Comparison of ENCODE assay signal across 8 mouse cellular contexts in genomic region chr9:14390278-14390677, GRCm38 (mm10). TPM values are rescaled to one million over a fixed set of nuclear protein-coding genes. Genes with fewer than 3 reads are reported as not detected.
DNase-seq lines count a peak whose midpoint lies in the region; ATAC-seq and TF ChIP-seq lines count a peak whose summit lies in the region.

No protein-coding gene starts in this region.

- no peaks in the 10 kb centered on the region for H3K36me3 ChIP-seq in kidney, embryonic 14.5 days (ENCODE audit: control insufficient read depth, insufficient read depth, low read length)
- no peaks in the 10 kb centered on the region for H3K36me3 ChIP-seq in lung, postnatal 0 days (ENCODE audit: insufficient read depth, low read length)

- ATAC-seq in kidney, embryonic 14.5 days (ENCODE audit: low FRiP score, low TSS enrichment): no peak
- ATAC-seq in lung, postnatal 0 days: no peak

- TF ChIP-seq EP300 in lung, postnatal 0 days (IDR thresholded peaks at IDR 0.05): no peak

- H3K4me1 ChIP-seq in kidney, embryonic 14.5 days (ENCODE audit: control insufficient read depth, insufficient read depth, low read length): no peaks in the 10 kb centered on the region
- no peaks in the 10 kb centered on the region for H3K4me1 ChIP-seq in lung, postnatal 0 days (ENCODE audit: insufficient read depth, low read depth, low read length)

- H3K27me3 ChIP-seq in kidney, embryonic 14.5 days (ENCODE audit: control insufficient read depth, insufficient read depth, low read length): no peaks in the 10 kb centered on the region
- no peaks in the 10 kb centered on the region for H3K27me3 ChIP-seq in lung, postnatal 0 days (replicated peaks; ENCODE audit: insufficient read depth, low read length)

- peak; percentile 48 for DNase-seq in adrenal gland, postnatal 10 days
- DNase-seq in adrenal gland, postnatal 4 days (ENCODE audit: low spot score in 2 of 2): no peak
- DNase-seq in kidney, postnatal 36 days: peak; percentile 15 to 25
- peak; percentile 6 for DNase-seq in MN1 (ENCODE audit: low spot score)
- no peak for DNase-seq in lung, postnatal 0 days (ENCODE audit: low spot score)
- DNase-seq in gastrocnemius, adult 18-20 months (ENCODE audit: low spot score): no peak
- no peak for DNase-seq in urinary bladder, postnatal 14 days (ENCODE audit: low spot score)

- H3K4me3 ChIP-seq in kidney, embryonic 14.5 days (ENCODE audit: low read length): no peak overlapping the region
- H3K4me3 ChIP-seq in lung, postnatal 0 days (ENCODE audit: low read depth, low read length): no peak overlapping the region

- WGBS in kidney, embryonic 14.5 days: 93% methylated on average over 1 of the region's 1 CpGs
- WGBS in lung, postnatal 0 days: 97% methylated on average over 1 of the region's 1 CpGs

- H3K27ac ChIP-seq in kidney, embryonic 14.5 days (ENCODE audit: low read depth, low read length): no peak overlapping the region
- H3K27ac ChIP-seq in lung, postnatal 0 days (ENCODE audit: low read length): no peak overlapping the region

- no peaks in the 10 kb centered on the region for H3K9me3 ChIP-seq in kidney, embryonic 14.5 days (ENCODE audit: control insufficient read depth, low read length)
- no peaks in the 10 kb centered on the region for H3K9me3 ChIP-seq in lung, postnatal 0 days (ENCODE audit: low read length)

- no peak overlapping the region for H3K9ac ChIP-seq in kidney, embryonic 14.5 days (ENCODE audit: low read depth, low read length)
- H3K9ac ChIP-seq in lung, postnatal 0 days (replicated peaks; ENCODE audit: low read depth): no peak overlapping the region

- no peak overlapping the region for H3K4me2 ChIP-seq in kidney, embryonic 14.5 days (replicated peaks; ENCODE audit: low read depth, low read length)
- no peak overlapping the region for H3K4me2 ChIP-seq in lung, postnatal 0 days (replicated peaks; ENCODE audit: low read depth, low read length)

- TF ChIP-seq CTCF in lung, postnatal 0 days (IDR thresholded peaks at IDR 0.05): peak; percentile 62

RNA-seq across cellular contexts. Expression of gene Endod1, which starts 9.0 kb away (rescaled TPM):
- 10 to 100 TPM; 13.6 to 15.8 TPM for total RNA-seq in adrenal gland, postnatal 10 days (2021)
- total RNA-seq in adrenal gland, postnatal 4 days (2021): 10 to 100 TPM; 18.2 to 24.0 TPM
- polyA plus RNA-seq in kidney, embryonic 14.5 days (2014; fragmentation: Nextera tagmentation; extraction: Ambion mirVana): 5.5 and 13.9 TPM in 2 replicates
- 14.4 and 16.6 TPM in 2 replicates for polyA plus RNA-seq in lung, postnatal 0 days (2015; fragmentation: Nextera tagmentation; extraction: Ambion mirVana)
- total RNA-seq in gastrocnemius, adult 18-20 months (2021): 1 to 10 TPM; 2.5 to 3.4 TPM

Comparison
In these comparisons a context has a peak if more than half of its experiments do, and no peak if none do; other contexts are left out.
1. DNase-seq: peak in adrenal gland, postnatal 10 days (single experiment), kidney, postnatal 36 days (2 of 2) and MN1 (single experiment); none in adrenal gland, postnatal 4 days (0 of 2), lung, postnatal 0 days (single experiment), gastrocnemius, adult 18-20 months (single experiment) and urinary bladder, postnatal 14 days (single experiment).